Mouse (Mus musculus): ENCODE measurements around the gene Ginm1. TPM values are rescaled to one million over a fixed set of nuclear protein-coding genes. Genes with fewer than 3 reads are reported as not detected.

Ginm1 gene
- polyA plus RNA-seq, 1 experiment from 2014 or later: 49.3 TPM

GRCm38 (mm10) chr10:7832171-7832676, 39.6 kb upstream of the Ginm1 start, which contains the start of gene Zc3h12d:
TSS of gene Zc3h12d (plus strand) at chr10:7832470.
- 7% methylated on average over 15 of the region's 15 CpGs for WGBS
- no peak for ATAC-seq (ENCODE audit: low FRiP score, low read depth)
- no peak within 1 kb of the TSS for H3K9ac ChIP-seq

GRCm38 (mm10) chr10:7826106-7826505, 33.5 kb upstream of the Ginm1 start:
- ATAC-seq (ENCODE audit: low FRiP score, low read depth): no peak
- Histone ChIP-seq H3K36me3 (peaks cover 23% of the 10 kb centered on the region), H3K27ac (replicated peaks) (no peak overlapping the region), H3K4me2 (no peak overlapping the region), H3K4me1 (replicated peaks) (no peaks in the 10 kb centered on the region), H3K9ac (no peak overlapping the region), H3K4me3 (no peak overlapping the region), H3K27me3 (no peaks in the 10 kb centered on the region), H3K9me3 (no peaks in the 10 kb centered on the region)
- WGBS: 94% methylated on average over 9 of the region's 9 CpGs

More at GRCm38 (mm10) chr10:7832171-7832676, 39.6 kb upstream of the Ginm1 start, which contains the start of gene Zc3h12d:
- Histone ChIP-seq H3K4me1 (replicated peaks) (peaks cover 4% of the 10 kb centered on the region; the same call in 1 of the 2 replicates), H3K27ac (replicated peaks) (no peak within 1 kb of the TSS), H3K4me3 (no peak within 1 kb of the TSS), H3K27me3 (no peaks in the 10 kb centered on the region), H3K4me2 (peak within 1 kb of the TSS; percentile 32), H3K36me3 (no peaks in the 10 kb centered on the region), H3K9me3 (no peaks in the 10 kb centered on the region)

GRCm38 (mm10) chr10:7825281-7825665, 32.6 kb upstream of the Ginm1 start:
- no peaks in the 10 kb centered on the region for H3K4me1 ChIP-seq (replicated peaks)
- H3K27me3 ChIP-seq: no peaks in the 10 kb centered on the region
- no peak overlapping the region for H3K27ac ChIP-seq (replicated peaks)
- WGBS: 93% methylated on average over 4 of the region's 4 CpGs
- H3K9me3 ChIP-seq: no peaks in the 10 kb centered on the region
- peaks cover 27% of the 10 kb centered on the region for H3K36me3 ChIP-seq
- H3K9ac ChIP-seq: no peak overlapping the region
- H3K4me2 ChIP-seq: no peak overlapping the region
- ATAC-seq (ENCODE audit: low FRiP score, low read depth): no peak
- no peak overlapping the region for H3K4me3 ChIP-seq

GRCm38 (mm10) chr10:7824663-7825280, 32.1 kb upstream of the Ginm1 start:
- H3K4me1 ChIP-seq (replicated peaks): no peaks in the 10 kb centered on the region
- H3K4me3 ChIP-seq: no peak overlapping the region
- H3K4me2 ChIP-seq: no peak overlapping the region
- no peak overlapping the region for H3K27ac ChIP-seq (replicated peaks)
- no peaks in the 10 kb centered on the region for H3K27me3 ChIP-seq
- H3K9ac ChIP-seq: no peak overlapping the region
- no peaks in the 10 kb centered on the region for H3K9me3 ChIP-seq
- 88% methylated on average over 9 of the region's 9 CpGs for WGBS
- peaks cover 27% of the 10 kb centered on the region for H3K36me3 ChIP-seq
- ATAC-seq (ENCODE audit: low FRiP score, low read depth): no peak

GRCm38 (mm10) chr10:7821981-7822380, 29.4 kb upstream of the Ginm1 start:
- no peaks in the 10 kb centered on the region for H3K4me1 ChIP-seq (replicated peaks)
- no peak overlapping the region for H3K4me3 ChIP-seq
- no peak overlapping the region for H3K27ac ChIP-seq (replicated peaks)
- peaks cover 36% of the 10 kb centered on the region for H3K36me3 ChIP-seq
- H3K4me2 ChIP-seq: no peak overlapping the region
- no peaks in the 10 kb centered on the region for H3K27me3 ChIP-seq
- 94% methylated on average over 12 of the region's 12 CpGs for WGBS
- no peak for ATAC-seq (ENCODE audit: low FRiP score, low read depth)
- no peak overlapping the region for H3K9ac ChIP-seq
- no peaks in the 10 kb centered on the region for H3K9me3 ChIP-seq

- no peak overlapping the region for H3K4me2 ChIP-seq
- peaks cover 34% of the 10 kb centered on the region for H3K36me3 ChIP-seq
- no peaks in the 10 kb centered on the region for H3K27me3 ChIP-seq
- H3K27ac ChIP-seq (replicated peaks): no peak overlapping the region
- H3K9me3 ChIP-seq: no peaks in the 10 kb centered on the region
- WGBS: 89% methylated on average over 5 of the region's 5 CpGs
- no peak overlapping the region for H3K4me3 ChIP-seq
- ATAC-seq (ENCODE audit: low FRiP score, low read depth): no peak
- no peaks in the 10 kb centered on the region for H3K4me1 ChIP-seq (replicated peaks)
- no peak overlapping the region for H3K9ac ChIP-seq
Measured at GRCm38 (mm10) chr10:7820171-7820570, 27.5 kb upstream of the Ginm1 start.

GRCm38 (mm10) chr10:7819603-7820002, 27.0 kb upstream of the Ginm1 start:
- H3K9ac ChIP-seq: no peak overlapping the region
- no peaks in the 10 kb centered on the region for H3K4me1 ChIP-seq (replicated peaks)
- H3K27me3 ChIP-seq: no peaks in the 10 kb centered on the region
- 95% methylated on average over 4 of the region's 4 CpGs for WGBS
- no peak overlapping the region for H3K4me3 ChIP-seq
- H3K9me3 ChIP-seq: no peaks in the 10 kb centered on the region
- H3K27ac ChIP-seq (replicated peaks): no peak overlapping the region
- no peak overlapping the region for H3K4me2 ChIP-seq
- no peak for ATAC-seq (ENCODE audit: low FRiP score, low read depth)
- H3K36me3 ChIP-seq: peaks cover 35% of the 10 kb centered on the region

GRCm38 (mm10) chr10:7819156-7819555, 26.5 kb upstream of the Ginm1 start:
- Histone ChIP-seq H3K4me3 (no peak overlapping the region), H3K4me2 (no peak overlapping the region), H3K9me3 (no peaks in the 10 kb centered on the region), H3K27ac (replicated peaks) (no peak overlapping the region), H3K9ac (no peak overlapping the region), H3K36me3 (peaks cover 39% of the 10 kb centered on the region), H3K27me3 (no peaks in the 10 kb centered on the region), H3K4me1 (replicated peaks) (no peaks in the 10 kb centered on the region)
- no peak for ATAC-seq (ENCODE audit: low FRiP score, low read depth)
- WGBS: 96% methylated on average over 4 of the region's 4 CpGs

- H3K4me3 ChIP-seq: no peak overlapping the region
- peaks cover 40% of the 10 kb centered on the region for H3K36me3 ChIP-seq
- H3K27ac ChIP-seq (replicated peaks): no peak overlapping the region
- no peak overlapping the region for H3K9ac ChIP-seq
- H3K4me1 ChIP-seq (replicated peaks): no peaks in the 10 kb centered on the region
- no peak overlapping the region for H3K4me2 ChIP-seq
- 92% methylated on average over 4 of the region's 4 CpGs for WGBS
- no peaks in the 10 kb centered on the region for H3K27me3 ChIP-seq
- no peaks in the 10 kb centered on the region for H3K9me3 ChIP-seq
- no peak for ATAC-seq (ENCODE audit: low FRiP score, low read depth)
Measured at GRCm38 (mm10) chr10:7818676-7819075, 26.1 kb upstream of the Ginm1 start.

GRCm38 (mm10) chr10:7816476-7816875, 23.9 kb upstream of the Ginm1 start:
- peaks cover 36% of the 10 kb centered on the region for H3K36me3 ChIP-seq
- ATAC-seq (ENCODE audit: low FRiP score, low read depth): no peak

GRCm38 (mm10) chr10:7809937-7810336, 17.3 kb upstream of the Ginm1 start:
- WGBS: 35% methylated on average over 2 of the region's 2 CpGs
- ATAC-seq (ENCODE audit: low FRiP score, low read depth): 0 out of 2 replicates have a peak, but pooled peaks have one; percentile 48

More at GRCm38 (mm10) chr10:7816476-7816875, 23.9 kb upstream of the Ginm1 start:
- Histone ChIP-seq H3K4me2 (no peak overlapping the region), H3K9me3 (no peaks in the 10 kb centered on the region), H3K27me3 (no peaks in the 10 kb centered on the region), H3K4me3 (no peak overlapping the region), H3K4me1 (replicated peaks) (no peaks in the 10 kb centered on the region), H3K27ac (replicated peaks) (no peak overlapping the region), H3K9ac (no peak overlapping the region)
- 84% methylated on average over 2 of the region's 2 CpGs for WGBS

GRCm38 (mm10) chr10:7802519-7803140, 10.0 kb upstream of the Ginm1 start:
- 93% methylated on average over 2 of the region's 2 CpGs for WGBS
- ATAC-seq (ENCODE audit: low FRiP score, low read depth): no peak
- H3K4me2 ChIP-seq: no peak overlapping the region
- H3K4me3 ChIP-seq: no peak overlapping the region
- no peak overlapping the region for H3K9ac ChIP-seq
- H3K27me3 ChIP-seq: no peaks in the 10 kb centered on the region
- H3K36me3 ChIP-seq: peaks cover 71% of the 10 kb centered on the region
- H3K27ac ChIP-seq (replicated peaks): no peak overlapping the region
- H3K4me1 ChIP-seq (replicated peaks): no peaks in the 10 kb centered on the region
- no peaks in the 10 kb centered on the region for H3K9me3 ChIP-seq

More at GRCm38 (mm10) chr10:7809937-7810336, 17.3 kb upstream of the Ginm1 start:
- Histone ChIP-seq H3K36me3 (peaks cover 50% of the 10 kb centered on the region), H3K4me2 (no peak overlapping the region), H3K4me1 (replicated peaks) (no peaks in the 10 kb centered on the region), H3K9me3 (no peaks in the 10 kb centered on the region), H3K27me3 (no peaks in the 10 kb centered on the region), H3K27ac (replicated peaks) (no peak overlapping the region), H3K4me3 (no peak overlapping the region), H3K9ac (no peak overlapping the region)
